Mouse (Mus musculus) forebrain, embryonic 11.5 days (tissue): ENCODE measurements around the gene Gm5426. TPM values are rescaled to one million over a fixed set of nuclear protein-coding genes. Genes with fewer than 3 reads are reported as not detected.

Experiments used
- ATAC-seq: fragments of 200-750 bp; cut with Nextera tagmentation; replicated peaks from 2 replicates; pipeline ENCODE4 v1.8.0; 2017; ENCODE audit warnings: moderate TSS enrichment; ENCODE audit not compliant: low FRiP score
- DNase-seq: peaks from one replicate; pipeline ENCODE4 v3.0.0-alpha.2; 2017; ENCODE audit warnings: low spot score
- H3K27ac ChIP-seq: fragments of 300-500 bp; sonication (generic); 2 replicates; pipeline ENCODE4 v1.5.1; 2014; ENCODE audit warnings: low read depth, low read length
- H3K27me3 ChIP-seq: fragments of 300-500 bp; sonication (generic); 2 replicates; pipeline ENCODE4 v1.6.1; 2014; ENCODE audit warnings: mild to moderate bottlenecking, low read length, mixed read lengths; ENCODE audit not compliant: control insufficient read depth, insufficient read depth
- H3K36me3 ChIP-seq: fragments of 300-500 bp; sonication (generic); 2 replicates; pipeline ENCODE4 v1.6.1; 2014; ENCODE audit warnings: mild to moderate bottlenecking, low read length, moderate library complexity, mixed read lengths; ENCODE audit not compliant: control insufficient read depth, insufficient read depth
- H3K4me1 ChIP-seq: fragments of 300-500 bp; sonication (generic); replicated peaks from 2 replicates; pipeline ENCODE4 v1.6.1; 2014; ENCODE audit warnings: low read length, mixed read lengths; ENCODE audit not compliant: control insufficient read depth, insufficient read depth
- H3K4me2 ChIP-seq: fragments of 300-500 bp; sonication (generic); 2 replicates; pipeline ENCODE4 v1.6.1; 2014; ENCODE audit warnings: low read depth, mild to moderate bottlenecking, low read length, moderate library complexity, mixed read lengths; ENCODE audit not compliant: severe bottlenecking
- H3K4me3 ChIP-seq: fragments of 300-500 bp; sonication (generic); 2 replicates; pipeline ENCODE4 v1.5.1; 2014; ENCODE audit warnings: low read depth, low read length
- H3K9ac ChIP-seq: fragments of 300-500 bp; sonication (generic); 2 replicates; pipeline ENCODE4 v1.6.1; 2014; ENCODE audit warnings: low read length
- H3K9me3 ChIP-seq: fragments of 300-500 bp; sonication (generic); 2 replicates; pipeline ENCODE4 v1.6.1; 2016; ENCODE audit warnings: low read length, mixed read lengths; ENCODE audit not compliant: control insufficient read depth
- WGBS: fragments of 180-500 bp; shearing (Covaris S2); extraction: QIAGEN DNeasy Blood & Tissue Kit; methylation state at CpG from one replicate; pipeline ENCODE4 v1.1.7; 2014; 5-methylcytosine and 5-hydroxymethylcytosine counted together
- polyA plus RNA-seq: library from polyadenylated mRNA; unstranded; fragments of >200 nt; fragmentation: Nextera tagmentation; extraction: Ambion mirVana; gene quantifications from 2 replicates; pipeline ENCODE4 v1.2.1, GENCODE M21; 2014

The Gm5426 gene
- polyA plus RNA-seq, 1 experiment from 2014 or later, result not detected

DNA sequence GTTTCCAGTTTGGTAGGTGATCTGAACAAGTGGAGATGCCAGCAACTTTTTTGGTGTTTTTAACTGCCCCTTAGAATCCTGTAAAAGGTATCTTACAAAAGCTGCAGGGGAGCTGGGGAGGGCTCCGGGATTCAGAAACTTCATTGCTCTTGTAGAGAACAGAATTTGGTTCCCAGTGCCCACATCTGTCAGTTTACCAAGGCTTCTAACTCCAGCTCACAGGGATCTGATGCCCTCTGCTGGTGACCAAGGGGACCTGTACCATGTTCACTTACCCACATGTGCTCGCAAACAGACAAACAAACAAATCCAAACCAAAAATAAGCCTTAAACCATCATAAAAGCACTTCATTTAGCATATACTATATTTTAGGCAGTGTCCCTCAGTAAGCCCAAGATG is 31.3 kb upstream of the Gm5426 start:
- WGBS, result 88% methylated on average over 2 of the region's 2 CpGs

GRCm38 (mm10) chr10:96106972-96107720 is 29.3 kb upstream of the Gm5426 start:
- Histone ChIP-seq H3K36me3 (no peaks in the 10 kb centered on the region), H3K27me3 (no peaks in the 10 kb centered on the region), H3K4me3 (no peak overlapping the region), H3K9me3 (no peaks in the 10 kb centered on the region), H3K4me2 (no peak overlapping the region), H3K9ac (no peak overlapping the region), H3K4me1 (no peaks in the 10 kb centered on the region), H3K27ac (no peak overlapping the region)
- WGBS, result 72% methylated on average over 4 of the region's 4 CpGs
- DNase-seq (no peak), ATAC-seq (no peak)

More for the DNA sequence above, 31.3 kb upstream of the Gm5426 start:
- H3K27me3 ChIP-seq, result no peaks in the 10 kb centered on the region
- H3K9ac ChIP-seq, result no peak overlapping the region
- H3K36me3 ChIP-seq, result no peaks in the 10 kb centered on the region
- H3K9me3 ChIP-seq, result no peaks in the 10 kb centered on the region
- ATAC-seq, result no peak
- H3K27ac ChIP-seq, result no peak overlapping the region
- H3K4me3 ChIP-seq, result no peak overlapping the region
- H3K4me2 ChIP-seq, result no peak overlapping the region
- no peak for DNase-seq
- no peaks in the 10 kb centered on the region for H3K4me1 ChIP-seq

DNA sequence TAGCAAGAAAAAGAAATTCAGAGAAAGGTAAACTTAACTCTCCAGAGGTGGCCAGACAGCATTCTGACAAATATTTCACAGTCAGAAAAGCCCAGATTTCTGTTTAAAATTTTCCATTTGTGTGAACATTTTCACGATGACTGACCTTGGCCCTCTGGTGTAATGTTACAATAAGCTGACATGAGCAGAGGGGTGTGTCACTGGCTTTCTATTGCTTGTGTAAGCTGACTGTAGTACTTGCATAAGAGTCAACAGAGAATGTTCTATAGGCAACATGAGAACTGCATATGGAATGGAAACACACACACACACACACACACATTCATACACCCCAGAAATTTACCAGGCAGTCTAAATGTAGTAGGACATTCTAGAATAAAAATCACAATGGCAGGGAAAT is 28.6 kb upstream of the Gm5426 start:
- DNase-seq (no peak), ATAC-seq (no peak)
- Histone ChIP-seq H3K4me2 (no peak overlapping the region), H3K9me3 (no peaks in the 10 kb centered on the region), H3K27me3 (no peaks in the 10 kb centered on the region), H3K27ac (no peak overlapping the region), H3K36me3 (no peaks in the 10 kb centered on the region), H3K4me1 (no peaks in the 10 kb centered on the region), H3K4me3 (no peak overlapping the region), H3K9ac (no peak overlapping the region)
- 65% methylated on average over 1 of the region's 1 CpGs for WGBS

GRCm38 (mm10) chr10:96115325-96115724 is 21.1 kb upstream of the Gm5426 start:
- ATAC-seq, result no peak
- 97% methylated on average over 3 of the region's 3 CpGs for WGBS
- H3K4me1 ChIP-seq, result no peaks in the 10 kb centered on the region

GRCm38 (mm10) chr10:96120821-96121220 is 15.6 kb upstream of the Gm5426 start:
- no peak overlapping the region for H3K4me3 ChIP-seq
- H3K36me3 ChIP-seq, result no peaks in the 10 kb centered on the region
- no peak overlapping the region for H3K4me2 ChIP-seq
- WGBS, result 93% methylated on average over 2 of the region's 2 CpGs
- H3K9ac ChIP-seq, result no peak overlapping the region
- H3K27ac ChIP-seq, result no peak overlapping the region
- DNase-seq (no peak), ATAC-seq (no peak)
- H3K4me1 ChIP-seq, result no peaks in the 10 kb centered on the region
- H3K27me3 ChIP-seq, result no peaks in the 10 kb centered on the region
- H3K9me3 ChIP-seq, result no peaks in the 10 kb centered on the region

More at GRCm38 (mm10) chr10:96115325-96115724, 21.1 kb upstream of the Gm5426 start:
- Histone ChIP-seq H3K4me2 (no peak overlapping the region), H3K9ac (no peak overlapping the region), H3K9me3 (no peaks in the 10 kb centered on the region), H3K4me3 (no peak overlapping the region), H3K27me3 (no peaks in the 10 kb centered on the region), H3K27ac (no peak overlapping the region), H3K36me3 (no peaks in the 10 kb centered on the region)
- DNase-seq, result no peak

GRCm38 (mm10) chr10:96121249-96122010 is 15.0 kb upstream of the Gm5426 start:
- no peaks in the 10 kb centered on the region for H3K9me3 ChIP-seq
- no peaks in the 10 kb centered on the region for H3K36me3 ChIP-seq
- H3K27me3 ChIP-seq, result no peaks in the 10 kb centered on the region
- 77% methylated on average over 4 of the region's 4 CpGs for WGBS
- ATAC-seq (no peak), DNase-seq (no peak)
- no peak overlapping the region for H3K4me2 ChIP-seq
- no peak overlapping the region for H3K27ac ChIP-seq
- H3K9ac ChIP-seq, result no peak overlapping the region
- no peaks in the 10 kb centered on the region for H3K4me1 ChIP-seq
- H3K4me3 ChIP-seq, result no peak overlapping the region

DNA sequence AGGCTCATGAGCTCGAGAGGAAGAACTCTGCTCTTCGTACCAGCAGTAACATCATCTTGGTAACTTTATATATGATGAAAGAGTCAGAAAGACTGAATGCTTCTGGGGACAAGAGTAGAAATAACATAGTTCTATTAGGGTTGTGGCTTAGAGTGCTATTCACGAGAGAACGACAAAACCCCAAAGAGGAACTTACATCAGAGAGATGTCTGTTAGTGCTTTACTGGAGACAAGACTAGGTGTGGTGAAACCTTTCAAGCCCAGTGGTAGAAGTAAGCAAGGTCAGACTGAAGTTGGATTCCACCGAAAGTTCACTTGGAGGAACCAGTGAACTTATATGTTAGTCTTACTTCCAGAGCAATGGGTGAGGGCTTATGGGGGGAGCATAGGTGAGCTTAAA is 12.5 kb upstream of the Gm5426 start:
- WGBS, result 94% methylated on average over 5 of the region's 5 CpGs
- no peak overlapping the region for H3K4me2 ChIP-seq
- no peak overlapping the region for H3K9ac ChIP-seq
- no peak overlapping the region for H3K4me3 ChIP-seq
- H3K36me3 ChIP-seq, result no peaks in the 10 kb centered on the region
- no peak for ATAC-seq
- H3K27me3 ChIP-seq, result no peaks in the 10 kb centered on the region
- DNase-seq, result no peak
- no peaks in the 10 kb centered on the region for H3K9me3 ChIP-seq
- H3K27ac ChIP-seq, result no peak overlapping the region
- no peaks in the 10 kb centered on the region for H3K4me1 ChIP-seq

- 93% methylated on average over 1 of the region's 1 CpGs for WGBS
Observed at GRCm38 (mm10) chr10:96124290-96124689, 12.1 kb upstream of the Gm5426 start.

More at GRCm38 (mm10) chr10:96124290-96124689, 12.1 kb upstream of the Gm5426 start:
- no peak overlapping the region for H3K4me3 ChIP-seq
- H3K36me3 ChIP-seq, result no peaks in the 10 kb centered on the region
- ATAC-seq, result no peak
- H3K9ac ChIP-seq, result no peak overlapping the region
- H3K4me1 ChIP-seq, result no peaks in the 10 kb centered on the region
- no peak overlapping the region for H3K27ac ChIP-seq
- H3K9me3 ChIP-seq, result no peaks in the 10 kb centered on the region
- no peak overlapping the region for H3K4me2 ChIP-seq
- H3K27me3 ChIP-seq, result no peaks in the 10 kb centered on the region
- no peak for DNase-seq
